Mouse (Mus musculus) heart, embryonic 10.5 days (tissue): ENCODE results near the gene Gm28230. TPM values are rescaled to one million over a fixed set of nuclear protein-coding genes. Genes with fewer than 3 reads are reported as not detected.
A peak's percentile ranks its signal among the peaks of the same experiment; 100 is the strongest.

Source experiments
- DNase-seq: peaks from one replicate; pipeline ENCODE4 v3.0.0-alpha.2; 2017; ENCODE audit warnings: low spot score
- H3K27ac ChIP-seq: fragments of 300-500 bp; sonication (generic); 2 replicates; pipeline ENCODE4 v1.5.1; 2016; ENCODE audit warnings: mild to moderate bottlenecking
- H3K27me3 ChIP-seq: fragments of 300-500 bp; sonication (generic); 2 replicates; pipeline ENCODE4 v1.6.1; 2016; ENCODE audit warnings: mild to moderate bottlenecking; ENCODE audit not compliant: poor library complexity, insufficient read depth, severe bottlenecking
- H3K36me3 ChIP-seq: fragments of 300-500 bp; sonication (generic); 2 replicates; pipeline ENCODE4 v1.6.1; 2016; ENCODE audit warnings: mild to moderate bottlenecking, moderate library complexity
- H3K4me1 ChIP-seq: fragments of 300-500 bp; sonication (generic); 2 replicates; pipeline ENCODE4 v1.6.1; 2016; ENCODE audit warnings: mild to moderate bottlenecking
- H3K4me3 ChIP-seq: fragments of 300-500 bp; sonication (generic); 2 replicates; pipeline ENCODE4 v1.5.1; 2016; ENCODE audit warnings: mild to moderate bottlenecking, moderate library complexity
- H3K9me3 ChIP-seq: fragments of 300-500 bp; sonication (generic); 2 replicates; pipeline ENCODE4 v1.6.1; 2016; ENCODE audit warnings: mild to moderate bottlenecking, moderate library complexity
- WGBS: fragments of 180-500 bp; shearing (Covaris S2); methylation state at CpG from one replicate; pipeline ENCODE4 v1.1.7; 2016; 5-methylcytosine and 5-hydroxymethylcytosine counted together
- microRNA counts: library from miRNA; unstranded; fragments of <30 nt; microRNA quantifications from one replicate; lab custom pipeline; 2017
- microRNA-seq: library from miRNA; unstranded; fragments of <30 nt; microRNA quantifications from one replicate; pipeline ENCODE4, GENCODE M21; 2017
- polyA plus RNA-seq: library from polyadenylated mRNA; unstranded; fragments of >200 nt; fragmentation: Nextera tagmentation; extraction: Ambion mirVana; gene quantifications from 2 replicates; pipeline ENCODE4 v1.2.1, GENCODE M21; 2016

Gene Gm28230
- polyA plus RNA-seq, 1 experiment from 2014 or later, result 0.35 TPM

DNA sequence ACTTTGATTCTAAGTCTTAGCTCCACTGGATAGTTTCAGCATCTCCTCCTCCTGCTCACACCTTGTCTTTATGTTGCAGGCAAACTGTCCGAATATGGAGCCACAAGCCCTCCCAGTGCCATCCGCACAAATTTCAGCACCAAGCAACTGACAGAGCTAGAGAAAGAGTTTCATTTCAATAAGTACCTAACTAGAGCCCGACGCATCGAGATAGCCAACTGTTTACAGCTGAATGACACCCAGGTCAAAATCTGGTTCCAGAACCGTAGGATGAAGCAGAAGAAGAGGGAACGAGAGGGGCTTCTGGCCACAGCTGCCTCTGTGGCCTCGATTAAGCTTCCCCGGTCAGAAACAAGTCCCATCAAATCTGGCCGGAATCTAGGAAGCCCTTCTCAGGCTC is 37.4 kb downstream of the Gm28230 start:
- H3K36me3 ChIP-seq, result no peaks in the 10 kb centered on the region
- H3K4me1 ChIP-seq, result peaks cover 26% of the 10 kb centered on the region
- no peak for DNase-seq
- no peaks in the 10 kb centered on the region for H3K9me3 ChIP-seq
- H3K27ac ChIP-seq, result no peak overlapping the region
- WGBS, result 45% methylated on average over 10 of the region's 10 CpGs
- peaks cover 80% of the 10 kb centered on the region for H3K27me3 ChIP-seq
- H3K4me3 ChIP-seq, result peak overlapping the region; percentile 65; the same call in 1 of the 2 replicates

- no peak overlapping the region for H3K4me3 ChIP-seq
- H3K36me3 ChIP-seq, result no peaks in the 10 kb centered on the region
- no peaks in the 10 kb centered on the region for H3K4me1 ChIP-seq
- no peak overlapping the region for H3K27ac ChIP-seq
- no peaks in the 10 kb centered on the region for H3K9me3 ChIP-seq
- 80% methylated on average over 2 of the region's 2 CpGs for WGBS
- DNase-seq, result no peak
- no peaks in the 10 kb centered on the region for H3K27me3 ChIP-seq
These were observed 47.8 kb downstream of the Gm28230 start for GRCm38 (mm10) chr2:74774359-74774758.

- Histone ChIP-seq H3K27me3 (no peaks in the 10 kb centered on the region), H3K9me3 (no peaks in the 10 kb centered on the region), H3K36me3 (no peaks in the 10 kb centered on the region), H3K27ac (no peak overlapping the region), H3K4me1 (no peaks in the 10 kb centered on the region), H3K4me3 (no peak overlapping the region)
- WGBS, result 72% methylated on average over 13 of the region's 13 CpGs
- DNase-seq, result no peak
These were observed 51.2 kb downstream of the Gm28230 start for GRCm38 (mm10) chr2:74777536-74778275.

DNA sequence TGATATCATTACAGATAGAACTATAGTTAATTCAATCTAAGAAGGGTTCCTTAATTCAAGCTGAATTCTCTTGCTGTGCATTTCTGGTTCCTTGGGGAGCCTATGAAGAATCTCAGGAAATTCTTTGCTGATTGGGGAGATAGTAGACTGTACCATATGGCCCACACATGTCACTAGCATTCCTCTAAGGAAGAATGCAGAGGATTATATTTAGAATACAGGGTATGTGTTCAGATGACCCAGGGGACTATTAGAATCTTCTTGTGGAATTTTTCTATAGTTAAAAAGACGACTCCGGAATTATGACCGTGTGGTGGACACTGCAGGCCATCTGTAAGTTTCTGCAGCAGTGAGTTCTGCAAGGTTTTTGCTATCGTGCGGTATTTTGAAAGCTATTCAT is 54.9 kb downstream of the Gm28230 start:
- Histone ChIP-seq H3K27me3 (no peaks in the 10 kb centered on the region), H3K4me1 (no peaks in the 10 kb centered on the region), H3K4me3 (no peak overlapping the region), H3K9me3 (no peaks in the 10 kb centered on the region), H3K36me3 (no peaks in the 10 kb centered on the region), H3K27ac (no peak overlapping the region)
- DNase-seq, result no peak
- 83% methylated on average over 5 of the region's 5 CpGs for WGBS

DNA sequence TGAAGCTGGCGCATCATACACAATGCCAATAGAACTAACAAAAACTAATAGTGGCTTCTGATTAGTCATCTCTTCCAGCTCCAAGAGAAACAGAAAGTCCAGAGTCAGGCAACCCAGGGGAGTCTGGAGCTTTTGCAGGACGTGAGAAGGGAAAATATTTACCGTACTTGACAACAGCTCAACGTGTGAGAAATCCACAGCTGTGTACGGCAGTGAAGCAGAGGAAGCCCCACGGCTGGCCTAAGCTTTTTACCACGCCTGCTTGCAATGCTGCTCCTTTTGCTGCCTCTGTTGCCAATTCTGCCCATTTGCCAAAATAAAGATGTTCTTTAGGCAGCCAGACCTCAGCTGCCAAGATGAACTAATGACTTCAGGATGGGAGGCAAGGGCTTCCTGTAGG is 69.0 kb downstream of the Gm28230 start:
- Histone ChIP-seq H3K27me3 (no peaks in the 10 kb centered on the region), H3K27ac (no peak overlapping the region), H3K4me1 (no peaks in the 10 kb centered on the region), H3K36me3 (no peaks in the 10 kb centered on the region), H3K9me3 (no peaks in the 10 kb centered on the region), H3K4me3 (no peak overlapping the region)
- WGBS, result 52% methylated on average over 7 of the region's 7 CpGs
- no peak for DNase-seq

MicroRNAs encoded within 50 kb of the gene (microRNA counts, 519-probe panel; counts per million panel counts)
- microRNA mmu-miR-10b (lab: Ali Mortazavi, UCI), result 5,218 counts per million, percentile 44 among the panel's probes with 10 or more counts

Small RNA genes lying within 50 kb of the gene (microRNA-seq; reads per million reads assigned to microRNA genes)
- gene Gm44463, result not detected
- gene Mir10b, result 583 reads per million, percentile 73 among the genes with 10 or more reads in this experiment

Other genes starting within 250 kb of the Gm28230 start
- gene Lnpk, start 147.3 kb upstream of the Gm28230 start, polyA plus RNA-seq, result 24.6 and 28.0 TPM in 2 replicates
- gene Evx2, start 67.2 kb upstream of the Gm28230 start, polyA plus RNA-seq, result not detected in 2 replicates
- gene Hoxd13, start 58.4 kb upstream of the Gm28230 start, polyA plus RNA-seq, result 0.40 TPM in 1 of 2 replicates, not detected in the other
- gene Hoxd12, start 51.7 kb upstream of the Gm28230 start, polyA plus RNA-seq, result 1.1 TPM in 1 of 2 replicates, not detected in the other
- gene Hoxd11, start 47.2 kb upstream of the Gm28230 start, polyA plus RNA-seq, result 0.07 and 2.1 TPM in 2 replicates
- 2.3 TPM in 1 of 2 replicates, not detected in the other for gene Hoxd10, start 34.8 kb upstream of the Gm28230 start, polyA plus RNA-seq
- 3.0 TPM in 1 of 2 replicates, not detected in the other for gene Hoxd9, start 29.0 kb upstream of the Gm28230 start, polyA plus RNA-seq
- gene Hoxd8, start 22.1 kb upstream of the Gm28230 start, polyA plus RNA-seq, result 0.09 and 1.3 TPM in 2 replicates
- 0.73 and 2.9 TPM in 2 replicates for gene Hoxd3, start 14.8 kb upstream of the Gm28230 start, polyA plus RNA-seq
- gene Hoxd4, start 14.8 kb upstream of the Gm28230 start, polyA plus RNA-seq, result 0.29 TPM in 1 of 2 replicates, not detected in the other
- gene Hoxd1, start 36.3 kb downstream of the Gm28230 start, polyA plus RNA-seq, result 0.22 and 0.49 TPM in 2 replicates
- gene Mtx2, start 99.1 kb downstream of the Gm28230 start, polyA plus RNA-seq, result 141 and 146 TPM in 2 replicates